ENCODE assay signal across 22 mouse cellular contexts in genomic region chr5:134115639-134116259, GRCm38 (mm10). TPM values are rescaled to one million over a fixed set of nuclear protein-coding genes. Genes with fewer than 3 reads are reported as not detected.
DNase-seq lines count a peak whose midpoint lies in the region; ATAC-seq and TF ChIP-seq lines count a peak whose summit lies in the region.
"Had no signal": no experiment of that assay in that cellular context is flagged by ENCODE, and none has a peak within 500 bp of the region (broad histone marks: within the 10 kb centered on the region; RNA-seq: fewer than 3 reads in every experiment).

No protein-coding gene starts in this region.

- H3K9me3 ChIP-seq in CH12.LX (replicated peaks; ENCODE audit: low read length), result peaks cover 8% of the 10 kb centered on the region
- no peaks in the 10 kb centered on the region; the same call in 1 of the 2 replicates for H3K9me3 ChIP-seq in hindbrain, embryonic 10.5 days
- H3K9me3 ChIP-seq: embryonic facial prominence, embryonic 12.5 days; embryonic facial prominence, embryonic 15.5 days; forebrain, embryonic 12.5 days; forebrain, embryonic 15.5 days had no signal

- dilution Hi-C loops in CH12.LX (cut with MboI; ENCODE audit: extremely low pct_ligation_motif_present, extremely low pct_unique_long_range_greater_than_20kb, low sequenced_read_pairs), result no loop called here

- in situ Hi-C loops in CH12.LX (cut with MboI; ENCODE audit: low pct_ligation_motif_present, low pct_unique_long_range_greater_than_20kb, low sequenced_read_pairs), result no loop called here

- no peak overlapping the region for H3K9ac ChIP-seq in CH12.LX (ENCODE audit: insufficient read depth, low read depth)
- H3K9ac ChIP-seq: embryonic facial prominence, embryonic 12.5 days; embryonic facial prominence, embryonic 15.5 days; forebrain, embryonic 12.5 days; forebrain, embryonic 15.5 days; hindbrain, embryonic 14.5 days had no signal

- DNase-seq in A20 (ENCODE audit: low read depth, low spot score), result peak; percentile 71
- DNase-seq in CH12.LX (ENCODE audit: extremely low read depth), result no peak
- DNase-seq in hindbrain, embryonic 10.5 days (ENCODE audit: low spot score), result no peak
- no peak for DNase-seq in layer of hippocampus, adult 9-11 months
- DNase-seq: adrenal gland, adult 8-10 months; adrenal gland, postnatal 25 days; cerebellum, adult 18-20 months; cerebellum, adult 9-10 months; cerebellum, postnatal 14 days; heart, adult 18-20 months; kidney, adult 18-20 months had no signal

- H3K79me2 ChIP-seq in CH12.LX (replicated peaks; ENCODE audit: control insufficient read depth, extremely low read depth, insufficient read depth, poor library complexity, severe bottlenecking), result no peaks in the 10 kb centered on the region

- TF ChIP-seq RAD21 in CH12.LX (IDR thresholded peaks at IDR 0.05; ENCODE audit: low read depth, low read length), result no peak

- WGBS in hindbrain, embryonic 10.5 days, result 93% methylated on average over 7 of the region's 7 CpGs

- peaks cover 0 to 35% of the 10 kb centered on the region in 2 experiments; a peak in 2 of 4 replicates for H3K4me1 ChIP-seq in CH12.LX (ENCODE audit: control insufficient read depth in 1 of 2, insufficient read depth in 2 of 2)
- H3K4me1 ChIP-seq in hindbrain, embryonic 10.5 days (replicated peaks), result peaks cover 7% of the 10 kb centered on the region
- H3K4me1 ChIP-seq: embryonic facial prominence, embryonic 15.5 days; forebrain, embryonic 15.5 days had no signal

- no peak overlapping the region for H3K4me2 ChIP-seq in CH12.LX (ENCODE audit: insufficient read depth, low read depth, poor library complexity, severe bottlenecking)
- H3K4me2 ChIP-seq: embryonic facial prominence, embryonic 12.5 days; embryonic facial prominence, embryonic 15.5 days; forebrain, embryonic 12.5 days; forebrain, embryonic 15.5 days; hindbrain, embryonic 14.5 days had no signal

- peak; percentile 7; the same call in 1 of the 2 replicates for TF ChIP-seq EP300 in CH12.LX (IDR thresholded peaks at IDR 0.05; ENCODE audit: low read length)

- no peak overlapping the region for H3K27ac ChIP-seq in CH12.LX (ENCODE audit: insufficient read depth, low read depth)
- no peak overlapping the region for H3K27ac ChIP-seq in hindbrain, embryonic 10.5 days
- H3K27ac ChIP-seq: embryonic facial prominence, embryonic 12.5 days; embryonic facial prominence, embryonic 15.5 days; forebrain, embryonic 12.5 days; forebrain, embryonic 15.5 days; hindbrain, embryonic 14.5 days; hindbrain, postnatal 0 days had no signal

- peak in 1 of 2 experiments; percentile 13; a peak in 1 of 4 replicates for TF ChIP-seq CTCF in CH12.LX (conservative IDR thresholded peaks at IDR 0.05 in 1 of 2, IDR thresholded peaks at IDR 0.05 in 1 of 2; ENCODE audit: low read depth in 2 of 2, low read length in 2 of 2)

- H3K4me3 ChIP-seq in CH12.LX (replicated peaks in 1 of 3; ENCODE audit: low read depth in 2 of 3, low read length in 2 of 3, poor library complexity in 1 of 3), result no peak overlapping the region
- no peak overlapping the region for H3K4me3 ChIP-seq in hindbrain, embryonic 10.5 days
- H3K4me3 ChIP-seq: embryonic facial prominence, embryonic 12.5 days; embryonic facial prominence, embryonic 15.5 days; forebrain, embryonic 12.5 days; forebrain, embryonic 15.5 days had no signal

- H3K36me3 ChIP-seq in CH12.LX (replicated peaks in 1 of 2; ENCODE audit: control insufficient read depth in 1 of 2, insufficient read depth in 1 of 2, low read length in 1 of 2), result peaks cover 0 to 22% of the 10 kb centered on the region in 2 experiments
- H3K36me3 ChIP-seq in hindbrain, embryonic 10.5 days, result peaks cover 44% of the 10 kb centered on the region

- no peaks in the 10 kb centered on the region for H3K27me3 ChIP-seq in CH12.LX (replicated peaks)
- no peaks in the 10 kb centered on the region for H3K27me3 ChIP-seq in hindbrain, embryonic 10.5 days (ENCODE audit: insufficient read depth, poor library complexity, severe bottlenecking)
- H3K27me3 ChIP-seq: embryonic facial prominence, embryonic 12.5 days; embryonic facial prominence, embryonic 15.5 days; forebrain, embryonic 12.5 days; forebrain, embryonic 15.5 days had no signal

- peak; percentile 91 for ATAC-seq in common myeloid progenitor, adult 5-6 weeks (replicated peaks; ENCODE audit: low read depth, poor library complexity, severe bottlenecking)
- ATAC-seq in megakaryocyte progenitor cell, adult 5-6 weeks (replicated peaks; ENCODE audit: poor library complexity), result peak; percentile 93
- ATAC-seq: activated CD4-positive, CD25-positive, alpha-beta regulatory T cell, adult 4 months; forebrain, embryonic 15.5 days; hindbrain, postnatal 0 days; inflammation-experienced regulatory T-cells, adult 6 months; intestine, embryonic 16.5 days had no signal

- TF ChIP-seq POLR2A in CH12.LX (IDR thresholded peaks at IDR 0.05; ENCODE audit: low read depth, low read length), result no peak

TF ChIP-seq in CH12.LX, 34 proteins besides CTCF, POLR2A, EP300 and RAD21:
- TF ChIP-seq MXI1 (IDR thresholded peaks at IDR 0.05; ENCODE audit: low read depth, low read length) (no peak), MYC (IDR thresholded peaks at IDR 0.05; ENCODE audit: low read depth, low read length) (no peak), ZNF384 (IDR thresholded peaks at IDR 0.05; ENCODE audit: low read depth, low read length) (peak; percentile 65), MAFK (IDR thresholded peaks at IDR 0.05; ENCODE audit: insufficient replicate concordance, low read length) (peak; percentile 94), MAX (IDR thresholded peaks at IDR 0.05; ENCODE audit: low read length) (no peak)
TF ChIP-seq in CH12.LX: peak in this region for 2.

RNA-seq across cellular contexts. Expression of gene Castor2, which starts 16.2 kb away (rescaled TPM):
- total RNA-seq in CH12.LX (2012; rRNA removed), result 1.2 and 1.3 TPM in 2 replicates
- total RNA-seq in CH12.LX (2014; rRNA removed), result 0.31 and 0.35 TPM in 2 replicates
- 3.8 and 3.9 TPM in 2 replicates for polyA plus RNA-seq in CH12.LX (2012; ENCODE audit: insufficient read length, low read depth)
- total RNA-seq in common myeloid progenitor, adult 5-6 weeks (2017), result 1.0 and 1.8 TPM in 2 replicates
- total RNA-seq in megakaryocyte progenitor cell, adult 5-6 weeks (2015), result 2.7 and 2.8 TPM in 2 replicates
- 0.54 and 0.57 TPM in 2 replicates for total RNA-seq in megakaryocyte progenitor cell, adult 5-6 weeks (2017)
- polyA plus RNA-seq in hindbrain, embryonic 10.5 days (2016; fragmentation: Nextera tagmentation; extraction: Ambion mirVana), result 10.3 TPM in 2 replicates
